Mouse (Mus musculus) intestine, embryonic 14.5 days (tissue): ENCODE results near the gene Zfp36. TPM values are rescaled to one million over a fixed set of nuclear protein-coding genes. Genes with fewer than 3 reads are reported as not detected.

ENCODE experiments used
- ATAC-seq: fragments of 200-750 bp; cut with Nextera tagmentation; replicated peaks from 2 replicates; pipeline ENCODE4 v1.8.0; 2017; ENCODE audit warnings: low read depth, moderate number of reproducible peaks, moderate TSS enrichment, moderate library complexity; ENCODE audit not compliant: low FRiP score, low TSS enrichment
- DNase-seq: peaks from one replicate; pipeline ENCODE4 v3.0.0-alpha.2; 2018; ENCODE audit warnings: low spot score
- H3K27ac ChIP-seq: fragments of 300-500 bp; sonication (generic); 2 replicates; pipeline ENCODE4 v1.5.1; 2014; ENCODE audit warnings: low read depth, mild to moderate bottlenecking, control low read depth
- H3K27me3 ChIP-seq: fragments of 300-500 bp; sonication (generic); replicated peaks from 2 replicates; pipeline ENCODE4 v1.6.1; 2014; ENCODE audit warnings: low read length, control low read depth; ENCODE audit not compliant: control insufficient read depth, insufficient read depth
- H3K36me3 ChIP-seq: fragments of 300-500 bp; sonication (generic); 2 replicates; pipeline ENCODE4 v1.6.1; 2014; ENCODE audit warnings: low read length, control low read depth; ENCODE audit not compliant: control insufficient read depth, insufficient read depth
- H3K4me1 ChIP-seq: fragments of 300-500 bp; sonication (generic); replicated peaks from 2 replicates; pipeline ENCODE4 v1.6.1; 2014; ENCODE audit warnings: low read length, control low read depth, mixed read lengths; ENCODE audit not compliant: control insufficient read depth, insufficient read depth
- H3K4me2 ChIP-seq: fragments of 300-500 bp; sonication (generic); 2 replicates; pipeline ENCODE4 v1.6.1; 2014; ENCODE audit warnings: low read length
- H3K4me3 ChIP-seq: fragments of 300-500 bp; sonication (generic); 2 replicates; pipeline ENCODE4 v1.5.1; 2014; ENCODE audit warnings: low read depth, low read length, control low read depth, mixed read lengths
- H3K9ac ChIP-seq: fragments of 300-500 bp; sonication (generic); 2 replicates; pipeline ENCODE4 v1.6.1; 2014; ENCODE audit warnings: mild to moderate bottlenecking, low read length
- H3K9me3 ChIP-seq: fragments of 300-500 bp; sonication (generic); 2 replicates; pipeline ENCODE4 v1.6.1; 2016; ENCODE audit warnings: low read length, control low read depth; ENCODE audit not compliant: control insufficient read depth
- WGBS: fragments of 180-500 bp; shearing (Covaris S2); extraction: QIAGEN DNeasy Blood & Tissue Kit; methylation state at CpG from one replicate; pipeline ENCODE4 v1.1.7; 2014; 5-methylcytosine and 5-hydroxymethylcytosine counted together
- polyA plus RNA-seq: library from polyadenylated mRNA; unstranded; fragments of >200 nt; fragmentation: Nextera tagmentation; extraction: Ambion mirVana; gene quantifications from 2 replicates; pipeline ENCODE4 v1.2.1, GENCODE M21; 2014

Gene Zfp36
- polyA plus RNA-seq, 1 experiment from 2014 or later, result 21.9 TPM

DNA sequence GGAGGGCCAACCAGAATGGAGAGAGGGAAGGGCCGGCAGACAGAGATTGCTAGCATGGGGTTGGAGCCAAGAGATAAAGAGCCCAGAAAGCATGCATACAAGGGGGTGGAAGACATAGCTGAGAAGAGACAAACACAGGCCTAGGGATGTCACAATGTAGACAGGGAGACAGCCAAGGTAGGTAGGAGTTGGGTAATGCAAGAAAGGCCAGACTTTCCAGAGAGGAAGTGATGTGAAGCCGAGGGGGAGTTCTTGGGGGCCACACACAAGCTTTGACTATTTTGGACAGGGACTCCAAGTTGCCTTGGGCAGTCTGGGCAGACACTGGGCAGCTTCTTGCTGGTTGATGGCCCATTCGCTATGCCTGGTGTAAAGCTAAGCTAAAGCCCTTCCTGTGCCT lies 21.9 kb upstream of the Zfp36 start:
- 75% methylated on average over 3 of the region's 3 CpGs for WGBS
- no peaks in the 10 kb centered on the region for H3K9me3 ChIP-seq
- H3K4me2 ChIP-seq, result no peak overlapping the region
- ATAC-seq (no peak), DNase-seq (no peak)
- H3K4me1 ChIP-seq, result no peaks in the 10 kb centered on the region
- H3K4me3 ChIP-seq, result no peak overlapping the region
- no peak overlapping the region for H3K27ac ChIP-seq
- peaks cover 96% of the 10 kb centered on the region for H3K36me3 ChIP-seq
- H3K27me3 ChIP-seq, result no peaks in the 10 kb centered on the region
- no peak overlapping the region for H3K9ac ChIP-seq

DNA sequence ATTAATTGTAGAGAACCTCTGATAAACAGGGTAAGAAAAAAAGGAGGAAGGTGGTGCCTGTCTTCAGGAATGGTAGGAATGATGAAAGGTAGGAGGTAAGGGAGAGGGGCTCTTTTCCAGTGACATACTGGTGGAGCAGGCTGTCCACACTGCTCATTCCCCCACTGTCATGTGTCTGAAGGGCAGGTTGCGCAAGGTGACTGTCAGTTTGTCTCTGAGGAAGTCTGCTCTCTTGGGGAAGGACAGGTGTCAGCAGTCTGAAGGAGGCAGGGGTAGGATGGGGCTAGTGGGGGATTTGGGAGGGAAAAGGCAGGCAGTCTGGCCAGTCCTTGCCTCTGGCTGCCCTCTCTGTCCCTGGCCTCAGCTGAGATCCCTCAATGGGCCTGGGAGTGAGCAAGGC lies 21.0 kb upstream of the Zfp36 start:
- Histone ChIP-seq H3K27ac (no peak overlapping the region), H3K4me3 (no peak overlapping the region), H3K9ac (no peak overlapping the region), H3K4me2 (no peak overlapping the region), H3K9me3 (no peaks in the 10 kb centered on the region), H3K36me3 (peaks cover 96% of the 10 kb centered on the region), H3K4me1 (no peaks in the 10 kb centered on the region), H3K27me3 (no peaks in the 10 kb centered on the region)
- ATAC-seq (no peak), DNase-seq (no peak)
- 95% methylated on average over 1 of the region's 1 CpGs for WGBS

- no peak for ATAC-seq
- 84% methylated on average over 10 of the region's 10 CpGs for WGBS
- no peak overlapping the region for H3K4me3 ChIP-seq
- no peaks in the 10 kb centered on the region for H3K27me3 ChIP-seq
- H3K27ac ChIP-seq, result no peak overlapping the region
- H3K36me3 ChIP-seq, result peaks cover 88% of the 10 kb centered on the region
- no peak overlapping the region for H3K4me2 ChIP-seq
- H3K9me3 ChIP-seq, result no peaks in the 10 kb centered on the region
- no peak for DNase-seq
- no peak overlapping the region for H3K9ac ChIP-seq
- peaks cover under 1% of the 10 kb centered on the region; the same call in 1 of the 2 replicates for H3K4me1 ChIP-seq
These were observed 18.8 kb upstream of the Zfp36 start for GRCm38 (mm10) chr7:28398696-28399340.

GRCm38 (mm10) chr7:28398000-28398399 lies 17.9 kb upstream of the Zfp36 start:
- Histone ChIP-seq H3K4me1 (peaks cover 5% of the 10 kb centered on the region; the same call in 1 of the 2 replicates), H3K27ac (no peak overlapping the region), H3K27me3 (no peaks in the 10 kb centered on the region), H3K4me2 (no peak overlapping the region), H3K9me3 (no peaks in the 10 kb centered on the region), H3K9ac (no peak overlapping the region), H3K4me3 (no peak overlapping the region), H3K36me3 (peaks cover 80% of the 10 kb centered on the region)
- WGBS, result 67% methylated on average over 3 of the region's 3 CpGs
- no peak for ATAC-seq
- DNase-seq, result no peak

DNA sequence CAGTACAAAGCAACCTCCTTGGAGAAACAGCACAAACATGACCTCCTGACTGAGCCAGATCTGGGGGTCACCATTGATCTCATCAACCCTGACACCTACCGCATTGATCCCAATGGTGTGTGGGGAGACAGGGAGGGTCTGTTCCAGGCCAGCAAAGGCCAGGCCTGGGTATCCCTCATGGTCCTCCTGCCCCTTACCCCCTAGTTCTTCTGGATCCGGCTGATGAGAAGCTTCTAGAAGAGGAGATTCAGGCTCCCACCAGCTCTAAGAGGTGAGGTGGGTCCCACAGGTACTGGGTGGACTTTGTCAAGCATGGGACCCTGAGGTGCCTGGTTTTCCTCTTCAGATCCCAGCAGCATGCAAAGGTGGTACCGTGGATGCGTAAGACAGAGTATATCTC lies 15.4 kb upstream of the Zfp36 start:
- Histone ChIP-seq H3K36me3 (peaks cover 59% of the 10 kb centered on the region), H3K27me3 (no peaks in the 10 kb centered on the region)

GRCm38 (mm10) chr7:28393272-28393951 lies 13.4 kb upstream of the Zfp36 start:
- ATAC-seq (no peak), DNase-seq (no peak)

More for the DNA sequence above, 15.4 kb upstream of the Zfp36 start:
- no peak overlapping the region for H3K4me2 ChIP-seq
- H3K4me3 ChIP-seq, result no peak overlapping the region
- ATAC-seq, result no peak
- H3K9ac ChIP-seq, result no peak overlapping the region
- WGBS, result 96% methylated on average over 4 of the region's 4 CpGs
- H3K4me1 ChIP-seq, result peaks cover 13% of the 10 kb centered on the region
- no peak for DNase-seq
- no peaks in the 10 kb centered on the region for H3K9me3 ChIP-seq
- H3K27ac ChIP-seq, result no peak overlapping the region

DNA sequence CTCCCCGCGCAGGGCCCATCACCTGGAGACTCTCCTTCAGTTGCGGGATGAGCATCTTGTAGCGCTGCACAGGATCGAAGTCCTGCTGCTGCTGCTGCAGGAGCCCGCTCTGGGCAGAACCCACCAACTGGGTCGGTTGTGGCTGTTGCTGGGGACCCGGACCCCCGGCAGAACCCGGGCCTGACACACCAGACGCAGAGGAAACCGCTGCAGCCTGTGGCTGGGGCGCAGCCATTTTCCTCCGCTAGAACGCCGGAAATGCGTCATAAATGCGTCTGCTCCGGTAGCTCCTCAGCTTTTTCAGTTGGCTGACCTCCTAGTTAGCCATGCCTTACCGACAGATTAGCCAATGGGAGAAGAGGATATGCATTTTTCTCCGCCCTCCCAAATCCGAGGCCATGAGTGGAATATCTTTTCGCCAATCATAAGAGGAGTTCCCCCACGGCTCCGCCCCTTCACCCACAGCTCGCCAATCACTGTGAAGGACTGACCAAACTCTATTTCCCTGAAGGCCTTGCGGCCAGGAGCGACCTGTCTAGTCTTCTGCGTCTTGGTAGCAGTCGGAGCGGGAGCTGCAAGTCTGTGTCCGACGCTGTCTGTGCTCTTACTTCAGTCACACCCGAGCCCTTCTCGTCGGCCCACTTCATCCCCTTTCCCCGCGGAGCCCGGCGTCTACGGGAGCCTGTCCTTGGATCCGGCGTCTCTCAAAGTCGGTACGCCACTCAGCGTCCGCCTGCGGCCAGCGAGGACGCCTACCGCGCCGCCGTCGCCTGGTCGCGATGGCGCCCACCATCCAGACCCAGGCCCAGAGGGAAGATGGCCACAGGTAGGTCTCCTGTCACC lies 12.6 kb upstream of the Zfp36 start, which contains the start of the genes Med29 and Paf1:
Gene Med29 (minus strand): TSS at position 280 of the 843 bp plus-strand sequence.
Gene Paf1 (plus strand): TSS at position 523 of the 843 bp plus-strand sequence.
- Histone ChIP-seq H3K9me3 (no peaks in the 10 kb centered on the region), H3K9ac (peak within 1 kb of the TSS; percentile 79), H3K27ac (peak within 1 kb of the TSS; percentile 76), H3K36me3 (peaks cover 60% of the 10 kb centered on the region), H3K4me1 (peaks cover 13% of the 10 kb centered on the region), H3K4me2 (peak within 1 kb of the TSS; percentile 89), H3K27me3 (no peaks in the 10 kb centered on the region), H3K4me3 (peak within 1 kb of the TSS; percentile 98)
- WGBS, result under 1% methylated on average over 58 of the region's 58 CpGs
- DNase-seq, result peak; percentile 92
- ATAC-seq, result peak; percentile 97

More at GRCm38 (mm10) chr7:28393272-28393951, 13.4 kb upstream of the Zfp36 start:
- Histone ChIP-seq H3K4me3 (peak overlapping the region; percentile 98), H3K4me2 (peak overlapping the region; percentile 89), H3K9ac (peak overlapping the region; percentile 79), H3K27ac (peak overlapping the region; percentile 76; the same call in 1 of the 2 replicates), H3K4me1 (peaks cover 13% of the 10 kb centered on the region), H3K27me3 (no peaks in the 10 kb centered on the region), H3K36me3 (peaks cover 60% of the 10 kb centered on the region), H3K9me3 (no peaks in the 10 kb centered on the region)
- WGBS, result 10% methylated on average over 22 of the region's 22 CpGs

- H3K4me3 ChIP-seq, result no peak overlapping the region
- H3K4me1 ChIP-seq, result peaks cover 17% of the 10 kb centered on the region
- ATAC-seq (no peak), DNase-seq (no peak)
- H3K4me2 ChIP-seq, result no peak overlapping the region
- H3K36me3 ChIP-seq, result peaks cover 54% of the 10 kb centered on the region
- 99% methylated on average over 3 of the region's 3 CpGs for WGBS
- H3K27me3 ChIP-seq, result no peaks in the 10 kb centered on the region
- H3K9me3 ChIP-seq, result no peaks in the 10 kb centered on the region
- H3K27ac ChIP-seq, result no peak overlapping the region
- H3K9ac ChIP-seq, result no peak overlapping the region
These were observed 10.3 kb upstream of the Zfp36 start for GRCm38 (mm10) chr7:28390331-28390730.
